Mouse (Mus musculus) small intestine, adult 2 months (tissue): ENCODE results near the gene Cdiptos.

Experiments used
- CTCF ChIP-seq: fragments of 200-500 bp; IDR thresholded peaks from 2 replicates; pipeline ENCODE4 v1.5.1; 2012; ENCODE audit warnings: low read depth, mild to moderate bottlenecking, control low read depth, inconsistent platforms, low read length, moderate library complexity, mixed read lengths; ENCODE audit not compliant: insufficient replicate concordance, insufficient read length; ENCODE audit errors: extremely low read depth
- POLR2A ChIP-seq: fragments of 200-500 bp; IDR thresholded peaks from 2 replicates; pipeline ENCODE4 v1.6.1; 2012; ENCODE audit warnings: low read depth, mild to moderate bottlenecking, control low read depth, inconsistent platforms, low read length, moderate library complexity

GRCm38 (mm10) chr7:126949793-126950646, 25.9 kb downstream of the Cdiptos start, which contains the start of gene Sez6l2:
- TF ChIP-seq CTCF (no peak), POLR2A (no peak)
